Mouse (Mus musculus): ENCODE data around the gene Mat2a. TPM values are rescaled to one million over a fixed set of nuclear protein-coding genes. Genes with fewer than 3 reads are reported as not detected.
A peak's percentile ranks its signal among the peaks of the same experiment; 100 is the strongest.
"Not testable (repeated sequence)": the region's sequence is repeated elsewhere in the genome, so short reads cannot be mapped to it uniquely, and the experiment has no call there.

The Mat2a gene
- 221 and 223 TPM in 2 replicates for polyA plus RNA-seq (2012; rRNA removed)

GRCm38 (mm10) chr6:72439355-72440185, at the start of gene Mat2a:
Mat2a (minus strand) TSS chr6:72439558.
- peak; percentile 92 to 97 for DNase-seq (ENCODE audit: extremely low spot score in 1 of 2, low spot score in 1 of 2)

DNA sequence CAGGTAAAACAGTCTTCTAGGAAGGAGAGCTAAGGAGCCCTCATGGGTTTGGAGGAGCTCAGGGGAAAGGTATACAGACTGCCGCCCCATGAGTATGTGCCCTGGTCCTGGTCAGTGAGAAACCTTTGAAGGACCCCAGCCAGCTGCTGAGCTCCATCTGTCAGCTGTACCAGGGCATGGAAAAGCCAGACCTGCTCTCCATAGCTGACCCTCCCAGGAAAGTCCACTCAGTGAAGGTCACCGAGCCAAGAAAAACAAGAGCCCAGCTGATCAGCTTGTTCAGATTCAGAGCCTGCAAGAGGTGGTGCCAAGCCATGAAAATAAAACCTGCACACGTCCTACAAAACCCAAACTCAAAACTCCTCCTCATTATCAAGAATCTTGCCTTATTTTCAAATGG, 49.5 kb upstream of the Mat2a start:
- no peak for DNase-seq (ENCODE audit: extremely low spot score in 1 of 2, low spot score in 1 of 2)

GRCm38 (mm10) chr6:72487282-72487681, 47.9 kb upstream of the Mat2a start:
- DNase-seq (ENCODE audit: extremely low spot score in 1 of 2, low spot score in 1 of 2), result no peak

- DNase-seq (ENCODE audit: extremely low spot score in 1 of 2, low spot score in 1 of 2), result no peak
Measured at GRCm38 (mm10) chr6:72486307-72486706, 46.9 kb upstream of the Mat2a start.

DNA sequence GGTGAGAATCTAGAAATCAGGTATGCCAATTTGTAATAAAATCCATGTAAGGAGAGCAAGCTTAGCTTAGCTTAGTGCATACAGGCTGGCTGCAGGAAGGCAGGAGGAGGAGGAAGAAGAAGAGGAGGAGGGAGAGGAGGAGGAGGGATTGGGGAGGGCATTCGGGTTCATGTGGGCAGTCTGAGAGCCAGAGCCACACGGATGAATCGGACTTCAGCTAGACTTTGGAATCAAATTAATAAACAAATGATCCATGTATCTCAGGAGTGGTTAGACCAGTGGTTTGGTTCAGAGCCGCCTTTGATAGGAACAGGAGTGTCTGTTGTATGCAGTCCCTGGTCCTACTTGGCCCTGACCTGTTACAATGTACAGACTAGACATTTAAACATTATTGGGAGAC, 45.5 kb upstream of the Mat2a start:
- no peak for DNase-seq (ENCODE audit: extremely low spot score in 1 of 2, low spot score in 1 of 2)

DNA sequence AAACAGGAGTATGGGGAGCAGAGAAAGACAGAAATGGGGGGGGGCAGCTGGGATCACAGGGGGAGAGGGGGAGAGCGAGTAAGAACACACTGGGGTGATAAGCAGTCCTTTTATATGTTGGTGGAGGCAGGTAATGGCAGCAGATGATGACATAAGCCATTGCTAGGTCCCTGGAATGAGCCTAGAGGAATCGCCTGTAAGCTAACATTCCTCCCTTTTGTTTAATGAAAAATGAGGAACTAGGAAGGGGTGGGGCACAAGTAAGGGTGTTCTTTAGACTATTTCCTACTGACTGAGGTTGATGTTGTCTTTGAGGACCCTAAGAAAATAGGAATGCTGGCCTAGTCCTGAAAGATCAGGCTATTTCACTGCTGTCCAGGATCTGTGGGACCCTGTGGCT, 42.8 kb upstream of the Mat2a start:
- DNase-seq (ENCODE audit: extremely low spot score in 1 of 2, low spot score in 1 of 2), result no peak

DNA sequence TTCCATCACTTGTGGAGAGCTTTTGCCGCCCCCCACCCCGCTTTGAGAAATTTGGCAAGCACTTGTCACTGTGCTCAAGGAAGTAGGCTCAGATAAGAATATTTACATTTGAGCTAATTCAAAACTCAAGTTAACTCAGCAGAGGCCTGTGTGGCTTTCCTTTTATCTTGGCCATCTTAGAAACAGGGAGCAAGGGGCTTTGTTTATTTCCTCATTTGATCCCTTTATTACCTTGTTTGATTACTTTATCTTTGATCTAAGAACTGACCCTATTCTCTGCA, 41.0 kb upstream of the Mat2a start:
- DNase-seq (ENCODE audit: extremely low spot score in 1 of 2, low spot score in 1 of 2), result no peak

DNA sequence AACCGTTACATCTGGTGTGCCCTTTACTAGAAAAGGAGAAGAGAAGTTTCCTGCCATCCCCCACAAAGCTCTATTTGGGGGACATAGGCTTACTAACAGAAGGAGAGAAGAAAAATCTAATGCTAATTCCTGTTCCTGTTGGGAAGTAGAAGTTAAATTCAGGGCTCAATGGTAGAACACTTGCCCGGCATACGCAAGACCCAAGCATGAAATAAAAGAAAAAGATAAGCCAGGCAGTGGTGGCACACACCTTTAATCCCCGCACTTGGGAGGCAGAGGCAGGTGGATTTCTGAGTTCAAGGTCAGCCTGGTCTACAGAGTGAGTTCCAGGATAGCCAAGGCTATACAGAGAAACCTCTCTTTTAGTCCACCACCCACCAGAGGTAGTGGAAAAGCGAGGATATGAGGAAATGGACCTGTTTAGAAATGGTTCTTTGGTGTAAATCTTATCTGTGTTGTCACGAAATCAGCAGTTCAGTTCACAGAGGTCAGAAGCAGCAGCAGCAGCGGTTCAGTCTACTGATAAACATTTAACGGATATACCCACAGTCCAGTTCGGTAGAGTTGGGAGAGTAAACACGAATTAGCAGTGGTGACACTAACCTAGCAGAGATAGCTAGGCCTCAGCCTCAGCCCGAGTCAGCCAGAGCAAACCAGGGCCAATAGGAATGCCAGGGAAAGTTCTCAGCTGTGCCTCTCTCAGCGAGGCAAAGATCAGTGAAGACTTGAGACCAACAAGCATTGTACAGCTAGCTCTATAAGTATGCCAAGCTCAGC, 40.5 kb upstream of the Mat2a start:
- no peak for DNase-seq (ENCODE audit: extremely low spot score in 1 of 2, low spot score in 1 of 2)

- not testable (repeated sequence) for DNase-seq (ENCODE audit: extremely low spot score in 1 of 2, low spot score in 1 of 2)
Measured at GRCm38 (mm10) chr6:72478691-72479090, 39.3 kb upstream of the Mat2a start.

DNA sequence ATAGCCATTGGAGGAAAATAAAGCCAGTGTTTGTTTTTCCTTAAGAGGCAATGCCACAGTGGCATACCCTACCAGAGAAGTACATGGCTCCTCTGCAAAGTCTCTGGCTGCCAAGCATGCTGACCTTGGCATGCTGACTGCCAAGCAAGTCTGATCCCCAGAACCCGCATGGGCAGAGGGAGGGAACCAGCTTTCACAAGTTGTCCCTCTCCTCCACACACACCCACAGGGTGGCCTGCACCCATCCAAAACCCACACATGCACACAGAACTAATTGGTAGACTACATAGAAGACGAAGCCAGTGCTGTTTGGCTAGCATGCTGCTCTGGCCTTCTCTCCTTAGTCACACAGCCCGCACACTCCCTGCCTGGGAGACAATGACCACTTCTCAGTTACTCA, 38.3 kb upstream of the Mat2a start:
- no peak for DNase-seq (ENCODE audit: extremely low spot score in 1 of 2, low spot score in 1 of 2)

GRCm38 (mm10) chr6:72476836-72477235, 37.5 kb upstream of the Mat2a start:
- DNase-seq (ENCODE audit: extremely low spot score in 1 of 2, low spot score in 1 of 2), result no peak

DNA sequence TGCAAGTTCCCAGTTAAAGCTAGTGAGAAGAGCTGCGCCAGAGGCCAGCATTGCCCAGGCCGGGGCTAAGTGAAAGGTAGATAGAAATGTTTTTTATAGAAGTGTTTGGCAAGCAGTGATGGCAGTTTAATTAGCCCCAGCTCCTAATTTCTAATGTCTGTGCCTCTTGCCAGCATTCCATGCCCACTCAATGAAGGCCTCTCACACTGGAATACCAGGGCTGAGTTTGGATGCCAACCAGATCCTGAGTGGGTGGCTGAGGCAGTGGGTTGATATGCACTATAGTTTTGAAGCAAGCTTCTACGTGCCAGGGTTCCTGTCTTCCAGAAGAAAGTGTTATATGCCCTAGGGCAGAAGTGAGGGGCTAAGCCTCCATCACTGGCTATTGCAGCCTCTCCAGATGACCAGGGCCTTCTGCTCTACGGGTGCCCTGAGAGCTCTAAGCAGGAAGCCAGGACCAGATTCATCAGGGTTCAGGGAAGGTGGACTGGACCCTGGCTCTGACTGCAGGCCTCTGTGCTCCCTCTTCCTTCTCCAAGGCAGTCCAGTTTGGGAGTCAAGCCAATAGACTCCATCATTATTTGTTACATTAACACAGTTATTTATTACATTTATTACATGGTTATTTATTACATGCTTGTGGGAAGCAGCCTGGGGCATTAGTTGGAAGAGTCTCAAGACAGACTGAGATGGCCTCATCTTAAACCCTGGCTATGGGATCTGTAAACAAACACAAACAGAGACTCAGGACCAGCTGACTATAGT, 36.0 kb upstream of the Mat2a start:
- peak; percentile 20 to 71 for DNase-seq (ENCODE audit: extremely low spot score in 1 of 2, low spot score in 1 of 2)

GRCm38 (mm10) chr6:72473264-72474041, 34.1 kb upstream of the Mat2a start:
- no peak for DNase-seq (ENCODE audit: extremely low spot score in 1 of 2, low spot score in 1 of 2)

- DNase-seq (ENCODE audit: extremely low spot score in 1 of 2, low spot score in 1 of 2), result no peak
Measured at GRCm38 (mm10) chr6:72466171-72466570, 26.8 kb upstream of the Mat2a start.

GRCm38 (mm10) chr6:72465361-72466157, 26.2 kb upstream of the Mat2a start:
- no peak for DNase-seq (ENCODE audit: extremely low spot score in 1 of 2, low spot score in 1 of 2)

DNA sequence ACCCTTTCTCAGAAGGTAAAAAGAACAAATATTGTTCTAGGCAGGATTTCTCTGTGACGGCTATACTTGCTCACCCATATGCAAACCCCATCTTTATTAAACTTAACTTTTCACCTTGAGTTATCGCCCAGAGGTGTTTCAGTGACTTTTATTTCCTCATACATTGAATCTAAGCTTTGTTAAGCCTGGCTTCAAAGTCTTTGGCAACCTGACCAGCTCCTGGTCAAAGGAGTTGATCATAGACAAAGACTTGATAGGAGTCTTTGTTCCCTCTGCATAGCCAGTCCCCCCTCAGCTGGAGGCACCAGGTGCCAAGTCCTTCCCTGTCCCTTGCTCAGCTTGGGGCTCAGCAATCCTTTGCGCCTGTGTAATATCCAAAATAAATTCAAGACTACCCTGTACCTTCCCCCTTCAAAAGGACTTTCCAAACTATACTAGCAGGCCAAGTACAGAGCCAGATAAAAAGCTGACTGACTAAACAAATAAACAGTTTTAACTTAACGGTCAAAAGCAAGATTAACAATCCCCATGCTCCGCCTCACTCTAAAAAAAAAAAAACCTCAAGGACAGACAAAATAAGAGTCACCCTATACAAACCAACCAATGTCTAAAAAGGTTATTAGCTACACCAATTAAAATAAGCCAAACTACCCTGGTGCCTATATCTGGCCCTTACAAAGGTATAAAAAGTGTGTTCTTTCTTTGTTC, 23.3 kb upstream of the Mat2a start:
- not testable (repeated sequence) for DNase-seq (ENCODE audit: extremely low spot score in 1 of 2, low spot score in 1 of 2)

DNA sequence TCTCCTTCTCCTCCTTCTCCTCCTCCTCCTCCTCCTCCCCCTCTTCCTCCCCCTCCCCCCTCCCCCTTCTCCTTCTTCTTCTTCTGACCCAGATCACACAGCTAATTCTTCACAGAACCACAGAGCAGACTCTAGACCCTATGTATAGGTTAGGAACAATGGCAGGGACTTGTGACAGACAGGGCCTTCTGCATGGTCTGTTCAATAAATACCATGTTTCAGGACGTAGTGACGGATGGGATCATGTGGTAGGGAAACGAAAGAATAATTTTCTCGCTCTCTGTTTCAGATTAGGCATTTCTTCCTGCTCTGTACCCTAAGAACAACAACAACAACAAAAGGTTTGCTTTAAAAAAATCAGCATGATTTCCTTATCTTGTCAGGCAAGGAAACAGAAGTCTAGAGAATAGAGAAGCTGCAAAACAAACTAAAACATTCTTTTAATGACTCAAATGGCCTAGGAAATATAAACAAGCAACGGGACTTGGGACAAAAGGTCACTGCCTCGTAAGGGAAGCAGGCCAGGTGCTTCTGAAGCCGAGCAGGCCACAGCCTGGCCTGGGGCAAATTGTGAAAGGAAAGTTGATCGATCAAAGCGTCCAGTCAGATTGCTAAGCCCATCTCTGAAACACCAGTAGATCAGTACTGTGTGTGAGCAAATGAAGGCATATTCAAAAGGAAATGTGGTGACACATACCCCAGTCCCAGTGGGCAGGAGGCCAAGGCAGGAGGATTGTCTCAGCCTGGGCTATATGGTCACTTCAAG, 20.9 kb upstream of the Mat2a start:
- no peak for DNase-seq (ENCODE audit: extremely low spot score in 1 of 2, low spot score in 1 of 2)

- DNase-seq (ENCODE audit: extremely low spot score in 1 of 2, low spot score in 1 of 2), result no peak
Measured at GRCm38 (mm10) chr6:72458921-72459320, 19.6 kb upstream of the Mat2a start.

Data from frontal cortex, adult 2 months (tissue).